In the genomic region with DNA sequence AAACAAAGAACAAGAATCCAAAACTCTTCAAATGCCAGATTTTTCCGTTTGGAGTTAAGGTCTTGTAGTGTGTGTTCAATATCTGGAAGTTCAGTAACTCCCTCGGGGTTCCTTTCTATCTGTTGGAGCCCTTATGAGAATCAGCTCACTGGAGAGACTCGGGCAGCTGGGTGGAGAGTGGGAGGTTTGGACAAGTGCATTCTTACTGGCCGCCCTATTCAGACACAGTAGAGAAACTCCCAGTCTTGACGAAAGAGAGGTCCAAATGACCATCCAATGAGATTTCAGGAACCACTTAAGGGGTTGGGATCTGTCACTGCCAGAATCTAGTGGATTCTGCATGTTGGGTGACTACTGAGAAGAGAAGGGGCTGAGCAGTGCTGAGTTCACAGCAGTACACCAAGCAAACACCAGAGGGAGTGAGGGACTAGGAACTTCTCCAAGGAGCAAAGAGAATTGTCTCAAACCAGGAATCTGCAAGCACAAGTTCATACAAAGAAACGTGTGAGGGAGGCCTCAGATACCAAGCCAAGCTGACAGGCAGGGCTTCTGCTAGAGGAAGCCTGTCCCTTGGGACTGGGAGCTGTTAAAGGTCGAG, we compare ENCODE assay signal across 8 mouse cellular contexts.
DNase-seq lines count a peak whose midpoint lies in the region; ATAC-seq and TF ChIP-seq lines count a peak whose summit lies in the region.

No protein-coding gene starts in this region.

- H3K9me3 ChIP-seq in hindbrain, embryonic 10.5 days, result no peaks in the 10 kb centered on the region

- intact Hi-C loops in gastrocnemius, adult 2 months (cut with DNase I), result no loop called here

- TF ChIP-seq CTCF in gastrocnemius, adult 2 months (IDR thresholded peaks at IDR 0.05), result peak; percentile 33

- DNase-seq in gastrocnemius, adult 2 months, result no peak
- DNase-seq in gastrocnemius, postnatal 25 days, result no peak
- DNase-seq in adipocyte (ENCODE audit: low spot score), result peak; percentile 34
- DNase-seq in embryo, embryonic 11 days, result peak; percentile 55
- DNase-seq in hindbrain, embryonic 10.5 days (ENCODE audit: low spot score), result peak; percentile 42
- DNase-seq in layer of hippocampus, postnatal 36 days, result peak; percentile 49 to 50
- DNase-seq in ovary, postnatal 36 days (ENCODE audit: low spot score), result peak; percentile 12

- no peak overlapping the region for H3K4me3 ChIP-seq in gastrocnemius, adult 2 months
- no peak overlapping the region for H3K4me3 ChIP-seq in hindbrain, embryonic 10.5 days

- WGBS in hindbrain, embryonic 10.5 days, result 45% methylated on average over 7 of the region's 7 CpGs

- H3K36me3 ChIP-seq in hindbrain, embryonic 10.5 days, result no peaks in the 10 kb centered on the region

- H3K4me1 ChIP-seq in hindbrain, embryonic 10.5 days (replicated peaks), result no peaks in the 10 kb centered on the region

- H3K27me3 ChIP-seq in hindbrain, embryonic 10.5 days (ENCODE audit: insufficient read depth, poor library complexity, severe bottlenecking), result no peaks in the 10 kb centered on the region

- ATAC-seq in activated CD4-positive, CD25-positive, alpha-beta regulatory T cell, adult 4 months, result no peak

- no peak overlapping the region for H3K27ac ChIP-seq in gastrocnemius, adult 2 months
- H3K27ac ChIP-seq in hindbrain, embryonic 10.5 days, result no peak overlapping the region

Comparison
In these comparisons a context has a peak if more than half of its experiments do, and no peak if none do; other contexts are left out.
1. DNase-seq: peak in adipocyte (single experiment), embryo, embryonic 11 days (single experiment), hindbrain, embryonic 10.5 days (single experiment), layer of hippocampus, postnatal 36 days (2 of 2) and ovary, postnatal 36 days (single experiment); none in gastrocnemius, adult 2 months (single experiment) and gastrocnemius, postnatal 25 days (single experiment).